Mouse (Mus musculus) layer of hippocampus, adult 9-10 months (tissue): Measurements from ENCODE around the gene Lmo7.

Experiments
- DNase-seq: peaks from one replicate; pipeline ENCODE4 v3.0.0; 2022; ENCODE audit warnings: low spot score

Lmo7 gene

GRCm38 (mm10) chr14:101780016-101780415, 50.3 kb downstream of the Lmo7 start:
- DNase-seq = no peak

GRCm38 (mm10) chr14:101781219-101781618, 51.5 kb downstream of the Lmo7 start:
- DNase-seq = no peak

GRCm38 (mm10) chr14:101781943-101782510, 52.3 kb downstream of the Lmo7 start:
- DNase-seq = peak; percentile 32

- no peak for DNase-seq
Measured at GRCm38 (mm10) chr14:101784315-101784945, 54.7 kb downstream of the Lmo7 start.

GRCm38 (mm10) chr14:101787903-101788302, 58.1 kb downstream of the Lmo7 start:
- no peak for DNase-seq

- no peak for DNase-seq
Measured at GRCm38 (mm10) chr14:101788475-101788874, 58.7 kb downstream of the Lmo7 start.

GRCm38 (mm10) chr14:101794553-101795177, 64.9 kb downstream of the Lmo7 start:
- DNase-seq = no peak

GRCm38 (mm10) chr14:101797930-101798500, 68.3 kb downstream of the Lmo7 start:
- no peak for DNase-seq

GRCm38 (mm10) chr14:101798766-101799165, 69.0 kb downstream of the Lmo7 start:
- DNase-seq = no peak

- DNase-seq = no peak
Measured at GRCm38 (mm10) chr14:101801674-101802073, 71.9 kb downstream of the Lmo7 start.

- no peak for DNase-seq
Measured at GRCm38 (mm10) chr14:101804119-101804518, 74.4 kb downstream of the Lmo7 start.

GRCm38 (mm10) chr14:101804562-101805327, 75.0 kb downstream of the Lmo7 start:
- DNase-seq = no peak

- no peak for DNase-seq
Measured at GRCm38 (mm10) chr14:101805328-101805697, 75.6 kb downstream of the Lmo7 start.

GRCm38 (mm10) chr14:101806058-101806457, 76.3 kb downstream of the Lmo7 start:
- no peak for DNase-seq

- no peak for DNase-seq
Measured at GRCm38 (mm10) chr14:101806607-101807006, 76.8 kb downstream of the Lmo7 start.

- no peak for DNase-seq
Measured at GRCm38 (mm10) chr14:101816450-101816849, 86.7 kb downstream of the Lmo7 start.

GRCm38 (mm10) chr14:101822390-101822789, 92.6 kb downstream of the Lmo7 start:
- DNase-seq = no peak

- DNase-seq = no peak
Measured at GRCm38 (mm10) chr14:101822871-101823270, 93.1 kb downstream of the Lmo7 start.

- no peak for DNase-seq
Measured at GRCm38 (mm10) chr14:101829676-101830075, 99.9 kb downstream of the Lmo7 start.

- DNase-seq = no peak
Measured at GRCm38 (mm10) chr14:101830116-101830515, 100.4 kb downstream of the Lmo7 start.

- no peak for DNase-seq
Measured at GRCm38 (mm10) chr14:101834109-101834508, 104.4 kb downstream of the Lmo7 start.

GRCm38 (mm10) chr14:101836401-101836800, 106.6 kb downstream of the Lmo7 start:
- no peak for DNase-seq
